Mouse (Mus musculus) erythroblast, embryonic 14.5 days (primary cell): ENCODE measurements around the gene Insm2.

ENCODE experiments used
- GATA1 ChIP-seq: IDR thresholded peaks from 2 replicates; pipeline ENCODE4 v1.6.1; 2012; ENCODE audit warnings: low read length, inconsistent platforms, mixed read lengths
- TAL1 ChIP-seq: IDR thresholded peaks from 3 replicates; pipeline ENCODE4 v1.6.1; 2012; ENCODE audit warnings: low read length, inconsistent platforms, mixed read lengths

DNA sequence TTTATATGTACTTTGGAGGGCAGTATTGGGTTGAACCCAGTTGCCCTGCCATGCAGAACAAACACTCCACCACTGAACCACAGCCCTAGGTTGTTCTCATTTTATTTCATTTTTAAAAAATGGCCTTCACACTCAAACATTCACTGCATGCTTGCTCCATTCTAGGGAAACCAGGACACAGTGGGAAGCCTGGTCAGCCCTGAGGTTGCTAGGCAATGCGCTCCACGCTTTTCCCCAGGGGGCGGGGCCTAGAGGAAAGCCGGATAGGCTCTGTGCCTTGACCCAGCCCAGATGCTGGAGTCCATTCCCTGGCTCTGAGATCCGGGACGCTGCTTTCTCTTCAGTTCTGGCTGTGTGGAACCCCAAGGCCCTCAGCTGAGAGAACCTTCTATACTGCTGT, 25.4 kb upstream of the Insm2 start:
- TF ChIP-seq GATA1 = no peak
- TF ChIP-seq TAL1 = no peak
